Mouse (Mus musculus) liver (tissue): Measurements from ENCODE around the gene Pogz.

Experiments
- DNase-seq: peaks from one replicate; pipeline ENCODE4 v3.0.0-alpha.2; 2020; ENCODE audit warnings: mixed read lengths

The Pogz gene

DNA sequence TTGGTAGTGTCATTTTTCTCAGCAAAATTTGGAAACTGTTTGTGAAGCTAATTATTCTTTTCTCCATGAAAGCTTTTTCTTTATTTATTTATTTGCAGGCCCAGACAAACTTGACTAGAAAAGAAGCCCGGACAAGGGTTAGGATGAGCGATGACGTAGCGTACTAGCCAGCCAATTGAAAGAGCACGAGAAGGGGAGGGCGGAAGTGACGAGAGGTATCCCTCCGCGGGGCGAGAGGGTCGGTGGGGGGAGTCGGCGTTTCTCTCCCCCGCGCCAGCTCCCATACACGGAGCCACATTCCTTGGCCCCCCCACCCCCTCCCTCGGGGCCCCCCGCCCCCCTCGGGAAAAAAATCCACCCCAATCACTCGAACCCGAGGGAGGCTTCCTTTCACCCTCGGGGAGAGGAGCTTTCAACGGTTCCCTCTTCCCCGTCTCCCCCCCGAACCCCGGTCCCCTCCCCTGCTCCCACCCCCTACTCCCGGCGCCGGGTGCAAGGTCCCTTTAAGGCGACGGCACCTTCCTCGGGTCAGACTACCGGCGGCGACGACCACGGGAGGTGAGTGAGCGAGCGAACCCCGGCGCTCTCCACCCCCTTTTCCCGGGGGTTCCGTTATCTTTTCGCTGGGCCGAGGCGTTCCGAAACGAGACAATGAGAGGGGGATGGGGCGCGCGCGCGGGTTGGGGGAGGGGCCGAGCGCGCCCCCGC is at the start of gene Pogz:
Gene Pogz, plus strand, starts transcription at position 385 of the 708 bp plus-strand sequence.
- peak; percentile 92 for DNase-seq

DNA sequence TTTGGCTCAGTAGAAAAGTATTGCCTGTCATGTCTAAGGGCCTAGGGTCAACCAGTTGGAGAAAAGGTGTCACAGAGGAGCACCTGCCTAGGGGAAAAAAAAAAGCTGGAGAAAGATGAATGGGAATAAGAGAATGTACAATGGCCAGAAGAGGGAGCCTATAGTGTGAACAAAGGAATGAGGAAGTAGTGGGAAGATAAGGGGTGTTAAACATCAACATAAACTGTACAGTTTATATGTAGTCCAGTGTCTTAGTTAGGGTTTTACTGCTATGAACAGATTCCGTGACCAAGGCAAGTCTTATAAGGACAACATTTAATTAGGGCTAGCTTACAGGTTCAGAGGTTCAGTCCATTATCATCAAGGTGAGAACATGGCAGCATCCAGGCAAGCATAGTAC is 48.3 kb upstream of the Pogz start:
- no peak for DNase-seq

DNA sequence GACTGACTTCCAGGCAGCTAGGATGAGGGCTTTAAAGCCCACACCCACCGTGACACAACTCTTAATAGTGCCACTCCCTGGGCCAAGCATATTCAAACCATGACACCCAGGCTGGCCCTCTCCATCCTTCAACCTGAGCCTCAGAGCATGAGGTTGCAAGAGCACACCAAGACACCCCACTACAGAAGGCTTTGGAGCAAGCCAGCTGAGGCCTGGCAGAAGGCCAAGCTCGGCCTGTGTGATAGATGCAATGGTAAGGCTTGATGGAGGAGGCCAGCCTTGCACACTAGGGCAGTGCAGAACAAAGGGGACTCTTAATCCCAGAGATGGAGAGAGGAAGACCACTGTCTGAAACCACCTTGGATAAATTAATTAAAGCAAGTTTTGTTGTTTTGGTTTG is 47.9 kb upstream of the Pogz start:
- DNase-seq: no peak

DNA sequence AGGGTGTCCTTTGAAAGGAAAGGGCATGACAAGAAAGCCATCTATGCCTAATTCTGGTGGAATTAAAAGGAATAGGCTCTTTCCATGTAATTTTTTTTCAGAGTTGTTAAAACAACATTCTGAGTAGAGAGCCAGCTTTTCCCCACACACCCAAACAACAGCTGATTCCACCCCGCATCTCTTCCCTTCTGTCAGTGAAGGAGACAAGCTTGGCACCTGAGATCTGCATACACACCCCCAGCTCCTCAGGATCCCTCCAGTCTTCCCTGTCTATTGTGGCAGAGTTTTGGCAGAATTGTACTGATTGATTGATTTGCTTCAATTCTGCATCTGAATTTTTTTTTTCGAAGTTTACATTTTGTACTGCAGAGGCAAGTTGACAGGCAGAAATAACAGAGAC is 45.1 kb upstream of the Pogz start:
- DNase-seq: no peak

DNA sequence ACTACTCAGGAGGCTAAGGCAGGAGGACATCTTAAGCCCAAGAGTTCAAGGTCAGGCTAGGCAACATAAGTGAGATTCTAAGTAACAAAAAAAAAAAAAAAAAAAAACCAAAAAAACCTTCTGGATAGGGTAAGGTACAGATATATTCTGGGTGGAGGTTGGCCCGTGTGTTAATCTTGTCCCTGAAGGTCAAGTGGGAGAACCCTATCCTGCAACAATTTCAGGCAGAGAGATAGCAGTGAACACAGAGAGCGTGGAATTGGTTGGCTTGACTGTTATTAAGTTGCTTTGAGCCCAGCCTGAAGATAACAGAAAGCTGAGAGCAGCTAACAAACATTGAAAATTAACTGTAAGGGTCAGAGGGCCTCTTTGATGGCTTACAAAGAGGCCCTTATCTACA is 43.7 kb upstream of the Pogz start:
- DNase-seq: no peak

DNA sequence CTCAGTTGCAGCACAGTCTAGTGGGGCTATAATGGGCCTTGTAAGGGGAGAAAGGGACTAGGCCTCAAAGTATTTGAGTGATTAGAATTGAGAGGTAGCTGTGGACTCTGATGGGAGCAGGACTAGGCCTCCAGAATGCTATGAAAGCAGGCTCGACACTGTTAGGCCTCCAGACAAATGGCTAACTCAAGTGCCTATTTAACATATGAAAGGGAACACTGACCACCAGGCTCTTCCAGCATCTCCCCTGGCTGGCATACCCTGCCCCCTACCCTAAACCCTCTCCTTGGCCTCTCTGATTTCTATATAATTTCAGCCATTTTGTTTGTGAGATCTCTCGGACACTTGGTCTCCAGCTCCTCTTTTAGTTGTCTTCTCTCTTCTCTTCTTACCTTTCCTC is 43.0 kb upstream of the Pogz start:
- DNase-seq: no peak

DNA sequence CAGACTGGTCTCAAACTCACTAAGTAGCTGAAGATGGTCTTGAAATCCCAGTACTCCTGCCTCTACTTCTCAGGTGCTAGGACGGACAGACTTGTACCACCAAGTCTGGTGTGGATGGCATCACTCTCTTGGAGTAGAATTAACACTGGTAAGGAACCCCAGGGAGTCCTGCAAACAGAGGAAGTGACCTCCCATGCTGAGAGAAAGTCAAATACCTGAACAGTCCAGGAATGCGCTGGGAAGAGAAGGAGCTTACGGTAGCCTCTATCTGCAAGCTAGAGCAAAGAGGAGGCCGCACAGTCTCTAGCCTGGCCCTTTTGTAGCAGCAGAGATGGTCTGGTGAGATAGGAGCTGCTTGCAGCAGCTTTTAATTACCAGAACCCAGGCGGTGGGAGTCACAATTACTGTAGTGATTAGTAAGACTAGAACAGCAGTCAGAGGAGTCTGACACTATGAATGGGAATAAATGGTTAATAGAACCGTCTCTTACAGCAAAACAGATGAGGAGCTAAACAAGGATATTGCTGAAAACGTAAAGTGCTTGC is 41.7 kb upstream of the Pogz start:
- no peak for DNase-seq

DNA sequence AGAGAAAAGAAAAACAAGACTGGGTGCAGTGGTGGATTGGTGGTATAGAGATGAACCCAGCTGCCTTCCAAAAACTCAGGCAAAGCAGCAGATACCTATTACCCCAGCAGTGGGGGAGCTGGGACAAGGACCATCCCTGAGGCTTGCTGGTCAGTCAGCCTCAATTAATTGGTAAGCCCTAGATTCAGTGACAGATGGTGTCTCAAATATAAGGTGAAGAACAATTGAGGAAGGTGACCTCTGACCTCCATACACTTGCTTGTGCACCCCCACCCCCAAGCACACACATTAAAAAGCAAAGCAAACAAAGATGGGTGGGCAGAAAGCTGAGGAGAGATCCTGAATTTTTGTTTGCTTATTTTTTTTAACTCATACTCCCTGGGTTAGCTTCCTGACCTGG is 41.2 kb upstream of the Pogz start:
- no peak for DNase-seq

DNA sequence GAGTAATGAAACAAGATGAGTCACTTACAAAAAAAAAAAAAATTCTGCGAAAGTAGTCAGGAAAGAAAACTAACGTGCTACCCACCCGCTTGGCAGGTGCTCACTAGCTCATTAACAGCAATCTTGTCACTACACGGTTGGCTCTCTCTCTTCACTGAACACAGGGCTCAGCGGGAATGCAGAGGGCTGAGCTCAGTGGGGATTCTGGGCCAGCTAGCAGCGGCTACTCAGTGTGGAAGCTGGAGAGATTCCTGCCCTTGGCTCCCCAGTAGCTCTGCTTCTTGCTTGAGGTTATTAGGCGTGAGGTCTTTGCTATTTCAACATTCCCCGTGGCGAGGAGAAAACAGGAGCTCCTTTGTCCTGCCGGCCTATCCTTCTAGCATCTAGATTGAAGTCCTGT is 33.2 kb upstream of the Pogz start:
- DNase-seq: no peak

DNA sequence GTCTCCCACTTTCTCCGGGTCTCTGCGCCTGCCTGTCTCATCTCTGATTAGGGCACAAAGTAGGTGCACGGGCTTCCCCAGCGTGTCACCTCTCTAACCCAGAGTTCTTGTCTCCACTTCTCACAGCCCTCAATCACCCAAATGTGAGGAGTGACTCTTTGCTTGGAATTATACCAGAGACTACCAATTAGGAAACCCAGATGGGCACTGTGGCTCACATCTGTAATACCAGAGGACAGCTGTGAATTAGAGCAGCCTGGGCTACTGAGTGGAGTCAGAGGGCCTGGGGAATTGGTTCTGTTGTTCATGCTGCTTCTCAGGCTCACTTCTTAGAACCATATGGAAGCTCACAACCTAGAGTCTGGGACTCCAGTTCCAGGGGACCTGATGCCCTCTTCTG is 32.4 kb upstream of the Pogz start:
- no peak for DNase-seq

DNA sequence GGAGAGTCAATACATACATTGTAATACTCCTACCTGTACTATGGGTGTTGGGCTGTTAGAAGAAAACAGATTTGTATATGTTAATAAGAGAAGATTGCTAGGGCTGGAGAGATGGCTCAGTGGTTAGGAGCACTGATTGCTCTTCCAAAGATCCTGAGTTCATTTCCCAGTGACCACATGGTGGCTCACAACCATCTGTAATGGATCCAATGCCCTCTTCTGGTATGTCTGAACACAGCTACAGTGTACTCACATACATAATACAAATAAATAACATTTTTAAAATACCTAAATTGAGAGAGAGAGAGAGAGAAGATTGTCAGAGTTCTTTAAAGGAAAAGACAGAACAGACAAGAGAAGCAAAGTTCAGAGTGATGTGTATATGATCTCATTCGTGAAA is 29.1 kb upstream of the Pogz start:
- DNase-seq: no peak

DNA sequence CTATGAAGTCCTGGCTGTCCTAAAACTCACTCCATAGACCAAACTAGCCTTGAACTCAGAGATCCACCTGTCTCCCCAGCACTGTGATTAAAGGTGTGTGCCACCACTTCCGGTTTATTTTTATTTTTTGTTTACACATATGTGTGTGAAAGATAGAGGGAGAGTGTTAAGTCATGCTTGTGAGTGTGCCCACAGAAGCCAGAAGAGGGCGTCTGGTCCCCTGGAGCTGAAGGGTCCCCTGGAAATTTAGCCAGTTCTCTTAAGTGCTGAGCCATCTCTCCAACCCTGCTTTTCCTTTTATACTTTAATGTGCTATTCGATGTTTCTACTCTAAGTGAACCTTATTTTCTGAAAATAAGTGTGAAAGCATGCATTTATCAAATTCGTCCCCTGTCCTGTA is 25.7 kb upstream of the Pogz start:
- peak; percentile 36 for DNase-seq

DNA sequence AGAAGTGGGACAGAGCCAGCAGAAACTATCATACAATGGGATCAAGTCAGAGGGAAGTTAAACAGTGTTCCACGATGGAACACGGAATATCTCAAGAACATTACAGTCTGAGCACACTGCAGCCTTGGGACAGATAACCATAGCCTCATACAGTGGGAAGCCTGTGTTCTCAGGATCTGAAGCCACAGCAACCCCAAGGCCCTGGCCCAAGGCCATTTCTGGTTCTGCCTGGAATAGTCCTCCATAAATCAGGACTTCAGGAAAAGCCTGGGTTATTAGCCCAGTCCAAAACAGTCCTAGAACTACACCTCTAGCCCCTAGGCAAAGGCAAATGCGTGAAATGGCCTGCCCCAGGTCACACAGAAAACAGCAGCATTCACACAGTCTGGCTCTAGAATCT is 23.7 kb upstream of the Pogz start:
- no peak for DNase-seq

DNA sequence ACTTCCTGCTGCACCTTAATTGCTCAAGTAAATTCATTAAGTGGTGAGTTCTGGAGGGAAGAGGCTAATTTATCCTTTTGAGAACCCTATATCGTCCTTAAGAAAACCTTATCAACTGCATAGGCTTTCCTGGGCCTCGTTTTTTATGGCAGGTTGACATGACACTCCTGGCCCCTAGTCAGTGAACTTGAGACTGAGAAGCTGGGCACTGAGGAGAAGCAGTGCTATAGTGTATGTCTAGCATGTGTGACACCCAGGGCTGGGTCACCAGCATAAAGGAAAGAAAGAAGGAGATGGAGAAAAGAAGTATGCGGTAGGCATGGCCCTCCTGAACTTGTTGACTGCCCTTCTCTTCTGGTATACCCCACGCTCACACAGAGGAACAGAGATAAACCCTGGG is 23.3 kb upstream of the Pogz start:
- no peak for DNase-seq

DNA sequence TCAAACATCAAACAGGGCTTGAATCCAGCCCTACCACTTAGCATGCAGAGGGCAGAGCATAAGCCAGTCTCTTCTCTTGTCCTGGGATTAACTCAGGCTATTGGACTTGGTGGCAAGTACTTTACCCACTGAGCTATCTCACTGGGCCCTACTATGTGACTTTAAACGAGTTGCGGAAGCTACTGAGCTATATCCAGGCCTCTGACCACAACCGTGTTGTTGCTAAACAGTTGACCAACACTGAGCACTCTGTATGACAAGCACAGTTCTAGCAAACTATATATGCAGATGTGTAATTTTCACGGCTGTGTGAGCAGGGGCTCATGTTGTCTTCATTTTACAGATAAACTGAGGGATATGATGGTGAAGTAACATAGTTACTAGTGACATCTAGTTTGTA is 22.7 kb upstream of the Pogz start:
- DNase-seq: no peak

DNA sequence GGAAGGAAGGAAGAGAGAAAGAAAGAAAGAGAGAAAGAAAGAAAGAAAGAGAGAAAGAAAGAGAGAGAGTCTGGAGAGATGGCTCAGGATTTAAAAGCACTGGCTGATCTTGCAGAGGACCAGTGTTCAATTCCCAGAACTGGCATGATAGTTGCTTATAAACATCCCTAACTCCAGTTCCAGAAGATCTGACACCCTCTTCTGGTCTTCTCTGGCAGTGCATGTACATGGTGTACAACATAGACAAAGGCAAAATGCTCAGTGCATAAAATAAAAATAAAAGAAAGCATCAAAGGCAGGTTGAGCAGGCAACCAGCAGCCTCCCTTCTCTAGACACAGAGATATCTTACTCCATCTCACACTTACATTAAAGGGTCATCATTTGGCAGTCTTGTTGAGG is 21.8 kb upstream of the Pogz start:
- DNase-seq: no peak

DNA sequence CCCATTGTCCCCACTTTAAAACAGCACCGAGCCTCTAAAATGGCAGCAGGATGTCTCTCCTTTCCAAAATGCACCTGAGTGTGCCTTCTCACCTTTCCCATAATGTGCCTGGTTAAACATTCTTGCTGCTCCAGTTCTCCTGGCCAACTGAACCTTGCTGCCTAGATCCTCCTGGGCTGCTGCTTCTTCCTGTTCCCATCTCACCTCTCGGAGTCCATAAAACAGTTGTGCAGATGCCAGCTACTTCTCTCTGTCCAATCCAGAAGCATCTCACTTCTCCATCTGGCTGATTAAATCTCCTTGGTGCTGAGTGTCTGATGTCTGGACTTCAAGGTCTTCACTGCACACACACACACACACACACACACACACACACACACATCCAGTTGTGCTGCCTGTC is 19.6 kb upstream of the Pogz start:
- no peak for DNase-seq

DNA sequence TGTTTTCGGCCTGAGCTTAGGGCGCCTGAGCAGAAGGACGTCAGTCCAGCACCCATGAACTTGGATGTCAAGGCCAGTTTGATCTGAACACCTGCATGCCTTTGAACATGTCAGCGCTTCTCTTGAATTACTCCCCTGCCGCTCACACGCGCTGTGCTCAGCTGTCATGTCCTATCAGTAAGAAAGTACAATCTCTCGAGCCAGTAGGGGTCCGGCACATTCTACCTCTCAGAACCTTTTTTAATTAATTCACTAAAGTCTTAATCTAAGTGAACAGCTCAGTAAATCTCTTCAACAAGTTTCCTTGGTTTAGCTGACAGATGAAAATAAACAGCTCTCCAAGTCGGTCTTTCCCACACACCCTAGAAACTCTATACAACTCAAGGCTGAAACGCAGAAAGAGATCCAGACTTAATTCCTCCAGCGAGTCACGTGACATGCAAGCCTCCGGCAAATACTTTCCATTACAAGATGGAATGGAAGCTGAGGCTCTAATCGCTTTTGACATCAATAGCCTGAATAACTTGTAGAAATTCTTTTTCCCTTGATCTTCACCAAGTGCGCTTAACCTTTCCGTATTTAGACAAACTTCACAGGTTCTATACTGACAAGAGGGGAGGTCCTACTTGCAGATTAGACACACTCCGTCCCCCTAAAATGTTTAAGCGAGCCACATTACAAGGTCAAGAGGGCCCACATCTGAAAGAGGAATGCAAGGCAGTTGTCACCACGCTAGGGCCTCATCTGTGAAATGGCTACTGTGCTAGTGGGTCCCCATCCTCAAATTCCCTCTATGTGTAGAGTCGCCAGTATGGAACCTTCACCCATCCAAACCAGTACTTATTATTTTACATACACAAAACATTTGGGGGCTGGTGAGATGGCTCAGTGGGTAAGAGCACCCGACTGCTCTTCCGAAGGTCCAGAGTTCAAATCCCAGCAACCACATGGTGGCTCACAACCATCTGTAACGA is 17.6 kb upstream of the Pogz start:
- no peak for DNase-seq

DNA sequence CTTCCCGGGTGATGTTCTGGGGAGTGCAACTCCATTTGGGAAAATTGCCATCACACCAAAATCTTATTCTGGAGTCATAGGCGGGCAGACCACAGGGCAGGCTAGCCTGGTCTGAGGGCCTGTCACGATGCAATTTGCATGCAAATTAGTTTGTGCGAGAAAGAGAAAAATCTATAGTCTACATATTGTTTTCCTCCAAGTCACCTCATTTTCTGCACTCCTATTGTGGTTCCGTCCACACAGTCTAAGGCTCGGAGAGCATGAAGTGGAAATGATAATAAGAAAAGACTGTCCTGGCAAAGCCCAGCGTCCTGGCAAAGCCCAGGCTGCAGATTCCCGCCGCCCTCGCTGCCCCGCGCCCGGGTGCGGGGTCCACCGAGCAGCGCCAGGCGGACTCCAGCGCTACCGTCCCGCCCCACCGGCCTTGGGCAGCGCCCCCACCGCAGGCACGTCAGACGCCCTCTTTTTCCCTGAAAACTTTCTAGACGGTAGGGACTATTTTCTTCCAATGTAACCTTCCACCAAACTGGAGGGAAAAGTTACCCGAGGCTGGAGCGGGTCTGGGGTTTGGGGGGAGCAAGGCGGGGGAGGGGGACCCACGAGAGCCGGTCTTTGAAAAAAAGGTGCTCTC is 16.2 kb upstream of the Pogz start:
- DNase-seq: peak; percentile 50

DNA sequence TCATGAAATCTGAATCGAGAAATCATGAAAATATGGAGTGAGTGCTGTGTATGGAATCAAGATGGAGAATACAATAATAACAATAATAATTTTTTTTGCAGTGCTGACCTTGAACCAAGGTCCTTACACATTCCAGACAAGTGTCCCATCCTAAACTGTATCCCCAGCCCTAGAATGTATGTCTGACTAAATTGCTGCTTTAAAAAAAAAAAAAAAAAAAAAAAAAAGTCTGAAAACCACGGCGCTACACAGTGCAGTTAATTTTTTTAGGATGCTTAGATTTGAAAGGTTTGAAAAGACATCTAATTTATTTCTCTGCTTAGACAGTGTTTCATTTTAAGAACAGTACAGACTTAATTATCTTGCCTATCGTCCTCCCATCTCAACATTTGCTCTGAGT is 15.3 kb upstream of the Pogz start:
- no peak for DNase-seq

DNA sequence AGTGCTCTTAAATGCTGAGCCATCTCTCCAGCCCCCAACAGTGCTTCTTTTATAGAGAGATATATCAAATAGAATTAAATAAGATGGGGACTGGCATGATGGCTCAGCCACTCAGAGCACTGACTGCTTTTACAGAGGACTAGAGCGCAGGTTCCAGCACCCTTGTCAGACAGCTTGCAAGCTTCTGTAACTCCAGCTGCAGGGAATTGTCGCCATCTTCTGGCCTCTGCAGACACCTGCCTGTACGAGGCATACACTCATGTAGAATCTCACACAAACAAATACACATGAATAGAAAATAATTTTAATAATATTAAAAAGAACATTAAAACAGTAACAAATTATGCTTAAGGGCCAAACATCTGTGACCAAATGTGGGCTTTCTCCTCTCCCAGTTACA is 13.3 kb upstream of the Pogz start:
- DNase-seq: no peak

DNA sequence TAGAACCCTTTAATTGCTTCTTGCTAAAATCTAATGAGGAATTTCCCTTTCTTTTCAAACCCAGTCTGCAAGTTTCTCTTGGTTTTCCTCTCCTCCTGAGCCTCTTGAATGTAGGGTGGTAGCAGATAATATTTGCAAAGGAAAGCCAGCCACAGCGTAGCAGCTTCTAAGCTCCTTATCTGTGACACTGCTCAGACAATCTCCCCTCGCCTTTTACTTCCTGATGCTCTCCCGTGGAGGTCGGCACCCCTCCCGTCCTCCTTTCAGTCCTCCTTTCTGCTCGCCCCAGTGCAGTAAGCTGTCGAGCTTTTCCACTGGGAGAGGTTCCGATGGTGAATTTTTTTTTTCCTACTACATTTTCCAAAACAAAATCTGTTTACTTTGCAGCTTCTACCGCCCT is 5.3 kb upstream of the Pogz start:
- peak; percentile 24 for DNase-seq

DNA sequence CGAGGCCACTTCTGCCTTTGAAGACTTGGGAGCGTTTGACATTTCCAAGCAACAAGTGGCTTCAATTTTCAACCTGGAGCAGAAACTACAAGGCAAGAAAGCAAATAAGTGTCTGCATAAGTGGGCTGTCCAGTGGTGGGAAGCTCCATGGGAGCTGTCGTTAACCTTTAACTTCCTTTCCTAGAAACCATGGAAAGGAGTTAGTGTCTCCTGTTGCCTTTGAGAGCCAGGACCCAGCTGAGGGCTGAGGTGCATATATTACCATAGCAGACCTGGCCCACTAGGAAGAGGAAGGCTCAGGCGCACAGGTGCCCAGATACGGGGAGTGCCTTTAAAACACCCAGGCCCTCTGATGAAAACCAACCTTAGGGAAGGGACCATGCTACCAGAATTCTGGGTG is 4.7 kb upstream of the Pogz start:
- DNase-seq: no peak

DNA sequence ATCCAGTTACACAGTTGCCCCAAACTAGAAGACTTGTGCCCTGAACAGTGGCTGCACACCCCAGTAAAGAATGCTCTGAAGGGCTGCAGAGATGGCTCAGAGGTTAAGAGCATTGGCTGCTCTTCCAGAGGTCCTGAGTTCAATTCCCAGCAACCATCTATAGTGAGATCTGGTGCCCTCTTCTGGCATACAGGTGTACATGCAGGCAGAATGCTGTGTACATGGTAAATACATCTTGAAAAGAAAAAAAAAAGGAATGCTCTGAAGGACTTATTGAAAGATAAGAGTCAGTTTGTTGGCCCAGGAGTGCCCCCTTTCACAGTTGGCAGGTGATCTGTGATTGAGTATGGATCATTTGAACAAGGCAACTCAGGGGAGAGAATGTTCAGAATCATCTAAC is 4.0 kb upstream of the Pogz start:
- DNase-seq: no peak
